Mouse (Mus musculus) monocyte, adult 2 months (primary cell): ENCODE results near the gene Chchd10.

ENCODE experiments used
- DNase-seq, 2 experiments: peaks; one replicate each; pipeline ENCODE4 v3.0.0; 2022; ENCODE audit warnings: low spot score in 2 of 2, low read depth in 1 of 2

Chchd10 gene

GRCm38 (mm10) chr10:75921726-75922560, 11.0 kb upstream of the Chchd10 start:
- DNase-seq = no peak

- no peak for DNase-seq
Measured at GRCm38 (mm10) chr10:75924324-75924723, 8.6 kb upstream of the Chchd10 start.

- no peak for DNase-seq
Measured at GRCm38 (mm10) chr10:75926396-75926795, 6.5 kb upstream of the Chchd10 start.

GRCm38 (mm10) chr10:75930304-75930703, 2.6 kb upstream of the Chchd10 start:
- DNase-seq = no peak

GRCm38 (mm10) chr10:75931311-75931710, 1.6 kb upstream of the Chchd10 start:
- DNase-seq = no peak

GRCm38 (mm10) chr10:75932081-75932678, 750 bp upstream of the Chchd10 start:
- DNase-seq = no peak

- DNase-seq = no peak
Measured at GRCm38 (mm10) chr10:75934991-75935390, 2.1 kb downstream of the Chchd10 start.

- DNase-seq = no peak
Measured at GRCm38 (mm10) chr10:75935680-75936541, 3.0 kb downstream of the Chchd10 start, which contains the start of gene Mmp11. Gene Mmp11, minus strand, starts transcription at chr10:75936496.

- DNase-seq = no peak
Measured at GRCm38 (mm10) chr10:75936909-75937667, 4.2 kb downstream of the Chchd10 start.

- no peak for DNase-seq
Measured at GRCm38 (mm10) chr10:75937851-75938643, 5.1 kb downstream of the Chchd10 start.

- DNase-seq = no peak
Measured at GRCm38 (mm10) chr10:75939481-75940234, 6.7 kb downstream of the Chchd10 start.

GRCm38 (mm10) chr10:75940520-75940919, 7.6 kb downstream of the Chchd10 start, which contains the start of gene Gm867:
Gene Gm867, minus strand, starts transcription at chr10:75940672.
- DNase-seq = no peak

GRCm38 (mm10) chr10:75941042-75941824, 8.3 kb downstream of the Chchd10 start:
- no peak for DNase-seq

- no peak for DNase-seq
Measured at GRCm38 (mm10) chr10:75942736-75943477, 10.0 kb downstream of the Chchd10 start, which contains the start of gene Vpreb3. Gene Vpreb3, plus strand, starts transcription at chr10:75943057.

GRCm38 (mm10) chr10:75944066-75944772, 11.3 kb downstream of the Chchd10 start:
- DNase-seq = no peak

GRCm38 (mm10) chr10:75945213-75945612, 12.3 kb downstream of the Chchd10 start:
- no peak for DNase-seq

- no peak for DNase-seq
Measured at GRCm38 (mm10) chr10:75945896-75946295, 13.0 kb downstream of the Chchd10 start.
